12 mouse cellular contexts compared by ENCODE assay signal in genomic region chrX:167032586-167032985, GRCm38 (mm10).
DNase-seq lines count a peak whose midpoint lies in the region; ATAC-seq and TF ChIP-seq lines count a peak whose summit lies in the region.
"Had no signal": no experiment of that assay in that cellular context is flagged by ENCODE, and none has a peak within 500 bp of the region (broad histone marks: within the 10 kb centered on the region; RNA-seq: fewer than 3 reads in every experiment).

No protein-coding gene starts in this region.

- TF ChIP-seq CTCF in liver, adult 2 months (IDR thresholded peaks at IDR 0.05; ENCODE audit: low read depth, low read length), result no peak

- WGBS in liver, adult 2 months, result 13% methylated on average over 3 of the region's 3 CpGs
- WGBS in liver, embryonic 12.5 days (ENCODE audit: insufficient replicate concordance), result 32% methylated on average over 2 of the region's 3 CpGs
- 40% methylated on average over 3 of the region's 3 CpGs for WGBS in heart, embryonic 12.5 days
- 45% methylated on average over 3 of the region's 3 CpGs for WGBS in stomach, embryonic 15.5 days
- WGBS in forebrain, embryonic 11.5 days, result 41% methylated on average over 3 of the region's 3 CpGs

- peak overlapping the region; percentile 36 for H3K27ac ChIP-seq in liver, adult 2 months (replicated peaks; ENCODE audit: insufficient read depth, low read depth, low read length)
- H3K27ac ChIP-seq in liver, embryonic 12.5 days, result no peak overlapping the region
- peak overlapping the region; percentile 38; the same call in 1 of the 2 replicates for H3K27ac ChIP-seq in heart, embryonic 12.5 days (ENCODE audit: poor library complexity, severe bottlenecking)
- H3K27ac ChIP-seq in stomach, embryonic 15.5 days, result peak overlapping the region; percentile 44; the same call in 1 of the 2 replicates
- no peak overlapping the region for H3K27ac ChIP-seq in forebrain, embryonic 11.5 days (ENCODE audit: low read depth, low read length)
- H3K27ac ChIP-seq: macrophage had no signal

- H3K4me2 ChIP-seq in liver, embryonic 12.5 days, result no peak overlapping the region
- H3K4me2 ChIP-seq in heart, embryonic 12.5 days, result no peak overlapping the region
- H3K4me2 ChIP-seq in stomach, embryonic 15.5 days, result no peak overlapping the region
- H3K4me2 ChIP-seq in forebrain, embryonic 11.5 days (ENCODE audit: low read depth, low read length, severe bottlenecking), result no peak overlapping the region

- H3K36me3 ChIP-seq in liver, adult 2 months (ENCODE audit: control insufficient read depth, insufficient read depth, low read length), result no peaks in the 10 kb centered on the region
- H3K36me3 ChIP-seq in liver, embryonic 12.5 days, result no peaks in the 10 kb centered on the region
- H3K36me3 ChIP-seq in heart, embryonic 12.5 days, result no peaks in the 10 kb centered on the region
- H3K36me3 ChIP-seq in stomach, embryonic 15.5 days, result no peaks in the 10 kb centered on the region
- H3K36me3 ChIP-seq in forebrain, embryonic 11.5 days (ENCODE audit: control insufficient read depth, insufficient read depth, low read length), result no peaks in the 10 kb centered on the region

- H3K4me3 ChIP-seq in liver, adult 2 months (ENCODE audit: insufficient read depth, low read depth, low read length), result no peak overlapping the region
- H3K4me3 ChIP-seq in liver, embryonic 12.5 days, result no peak overlapping the region
- H3K4me3 ChIP-seq in heart, embryonic 12.5 days, result no peak overlapping the region
- no peak overlapping the region for H3K4me3 ChIP-seq in stomach, embryonic 15.5 days (replicated peaks)
- H3K4me3 ChIP-seq in forebrain, embryonic 11.5 days (ENCODE audit: low read depth, low read length), result no peak overlapping the region

- no peaks in the 10 kb centered on the region for H3K27me3 ChIP-seq in liver, adult 2 months (ENCODE audit: control insufficient read depth, insufficient read depth, low read length)
- no peaks in the 10 kb centered on the region for H3K27me3 ChIP-seq in liver, embryonic 12.5 days (replicated peaks)
- no peaks in the 10 kb centered on the region for H3K27me3 ChIP-seq in heart, embryonic 12.5 days (replicated peaks)
- no peaks in the 10 kb centered on the region for H3K27me3 ChIP-seq in stomach, embryonic 15.5 days (replicated peaks)
- peaks cover 7% of the 10 kb centered on the region for H3K27me3 ChIP-seq in forebrain, embryonic 11.5 days (ENCODE audit: control insufficient read depth, insufficient read depth, low read length)

- H3K79me2 ChIP-seq in liver, adult 2 months (ENCODE audit: control insufficient read depth, insufficient read depth, low read length), result no peaks in the 10 kb centered on the region

- peak; percentile 29 for DNase-seq in liver, adult 2 months (ENCODE audit: extremely low read depth, low read depth, low spot score)
- peak; percentile 13 to 41 for DNase-seq in kidney, postnatal 25 days
- DNase-seq in yolk sac, embryonic 10.5 days (ENCODE audit: low spot score), result no peak
- no peak for DNase-seq in forebrain, embryonic 11.5 days (ENCODE audit: low spot score)
- DNase-seq in layer of hippocampus, adult 8-10 months (ENCODE audit: low spot score in 2 of 2), result no peak
- DNase-seq: cerebellum, adult 18-20 months; forebrain, postnatal 0 days; thymus, adult 18-20 months had no signal

- no peak for ATAC-seq in liver, embryonic 12.5 days
- no peak for ATAC-seq in heart, embryonic 12.5 days (ENCODE audit: insufficient number of reproducible peaks, low FRiP score)
- ATAC-seq in stomach, embryonic 15.5 days (ENCODE audit: insufficient read depth, low FRiP score, low read depth), result no peak; the same call in 1 of the 2 replicates
- ATAC-seq in forebrain, embryonic 11.5 days (replicated peaks; ENCODE audit: low FRiP score), result no peak
- ATAC-seq: forebrain, postnatal 0 days had no signal

- H3K4me1 ChIP-seq in liver, adult 2 months (ENCODE audit: control insufficient read depth, insufficient read depth, low read length), result no peaks in the 10 kb centered on the region
- no peaks in the 10 kb centered on the region for H3K4me1 ChIP-seq in liver, embryonic 12.5 days
- H3K4me1 ChIP-seq in heart, embryonic 12.5 days (replicated peaks), result 0 out of 2 replicates have a peak, but pooled peaks cover 3% of the 10 kb centered on the region
- H3K4me1 ChIP-seq in stomach, embryonic 15.5 days, result no peaks in the 10 kb centered on the region
- H3K4me1 ChIP-seq in forebrain, embryonic 11.5 days (replicated peaks; ENCODE audit: control insufficient read depth, insufficient read depth, low read length), result no peaks in the 10 kb centered on the region

- no peak for TF ChIP-seq POLR2A in liver, adult 2 months (IDR thresholded peaks at IDR 0.05; ENCODE audit: extremely low read depth, insufficient read depth, low read length)

- no peaks in the 10 kb centered on the region for H3K9me3 ChIP-seq in liver, embryonic 12.5 days (replicated peaks)
- H3K9me3 ChIP-seq in heart, embryonic 12.5 days (replicated peaks), result no peaks in the 10 kb centered on the region
- no peaks in the 10 kb centered on the region for H3K9me3 ChIP-seq in stomach, embryonic 15.5 days
- no peaks in the 10 kb centered on the region for H3K9me3 ChIP-seq in forebrain, embryonic 11.5 days (ENCODE audit: control insufficient read depth, low read length)

- H3K9ac ChIP-seq in liver, adult 2 months (ENCODE audit: low read depth, low read length), result no peak overlapping the region
- H3K9ac ChIP-seq in liver, embryonic 12.5 days, result no peak overlapping the region
- H3K9ac ChIP-seq in heart, embryonic 12.5 days, result no peak overlapping the region
- H3K9ac ChIP-seq in stomach, embryonic 15.5 days, result no peak overlapping the region
- H3K9ac ChIP-seq in forebrain, embryonic 11.5 days (ENCODE audit: low read length), result no peak overlapping the region
- H3K9ac ChIP-seq: forebrain, postnatal 0 days had no signal

Comparison
In these comparisons a context has a peak if more than half of its experiments do, and no peak if none do; other contexts are left out.
1. H3K27ac ChIP-seq: peak in liver, adult 2 months (single experiment), heart, embryonic 12.5 days (single experiment) and stomach, embryonic 15.5 days (single experiment); none in liver, embryonic 12.5 days (single experiment) and forebrain, embryonic 11.5 days (single experiment).
2. DNase-seq: peak in liver, adult 2 months (single experiment) and kidney, postnatal 25 days (2 of 2); none in yolk sac, embryonic 10.5 days (single experiment), forebrain, embryonic 11.5 days (single experiment) and layer of hippocampus, adult 8-10 months (0 of 2).